Mouse (Mus musculus) liver, adult 2 months (tissue): Measurements from ENCODE around the gene Trim2.

Experiments used
- CTCF ChIP-seq: fragments of 200-500 bp; IDR thresholded peaks from 2 replicates; pipeline ENCODE4 v1.5.1; 2011; ENCODE audit warnings: low read depth, low read length, control low read depth
- POLR2A ChIP-seq: fragments of 200-500 bp; IDR thresholded peaks from 2 replicates; pipeline ENCODE4 v1.6.1; 2011; ENCODE audit warnings: low read length, control low read depth; ENCODE audit not compliant: insufficient read depth; ENCODE audit errors: extremely low read depth

DNA sequence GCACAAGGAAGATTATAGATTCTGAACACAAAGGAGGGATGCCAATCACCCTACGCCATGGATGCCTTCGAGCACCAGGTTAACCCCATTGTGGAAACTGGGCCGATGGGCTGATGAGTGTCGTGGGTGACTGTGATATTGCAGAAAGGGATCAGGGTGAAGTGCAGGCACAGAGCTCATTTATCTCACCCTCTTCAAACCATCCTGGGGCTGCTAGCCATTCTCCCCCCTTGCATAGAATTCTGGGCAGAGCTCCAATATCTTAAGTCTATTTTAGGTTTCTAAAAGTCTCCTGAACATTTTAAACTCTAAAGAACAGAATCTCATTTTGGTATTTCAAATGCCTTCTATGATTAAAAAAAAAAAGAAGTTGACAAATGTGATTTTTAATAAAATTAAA lies 31.6 kb downstream of the Trim2 start:
- TF ChIP-seq CTCF (no peak), POLR2A (no peak)
